Mouse (Mus musculus) CH12.LX (cell line): ENCODE data around the gene Mrpl2. TPM values are rescaled to one million over a fixed set of nuclear protein-coding genes. Genes with fewer than 3 reads are reported as not detected.

Source experiments
- DNase-seq: peaks from one replicate; pipeline ENCODE4 v3.0.0-alpha.2; 2013; ENCODE audit errors: extremely low read depth
- H3K27ac ChIP-seq: 2 replicates; pipeline ENCODE4 v1.5.1; 2012; ENCODE audit warnings: low read depth, mild to moderate bottlenecking, control low read depth, moderate library complexity; ENCODE audit not compliant: insufficient read depth
- H3K27me3 ChIP-seq: replicated peaks from 2 replicates; pipeline ENCODE3; 2012; ENCODE audit warnings: inconsistent platforms
- H3K36me3 ChIP-seq, 2 experiments: replicated peaks in 1 of 2; 2 replicates each; pipeline versions ENCODE3 to v1.6.1; 2012; ENCODE audit warnings: inconsistent platforms in 1 of 2, low read length in 1 of 2, mild to moderate bottlenecking in 1 of 2, mixed read lengths in 1 of 2, moderate library complexity in 1 of 2; ENCODE audit not compliant: control insufficient read depth in 1 of 2, insufficient read depth in 1 of 2
- H3K4me1 ChIP-seq, 2 experiments: 2 replicates each; pipeline ENCODE4 v1.6.1; 2012; ENCODE audit warnings: inconsistent platforms in 1 of 2, moderate library complexity in 1 of 2; ENCODE audit not compliant: insufficient read depth in 2 of 2, control insufficient read depth in 1 of 2
- H3K4me2 ChIP-seq: 2 replicates; pipeline ENCODE4 v1.6.1; 2012; ENCODE audit warnings: low read depth, mild to moderate bottlenecking, control low read depth; ENCODE audit not compliant: poor library complexity, insufficient read depth, severe bottlenecking
- H3K4me3 ChIP-seq, 3 experiments: fragments of 150-350 bp in 1 of 3; sonication (generic) in 1 of 3; replicated peaks in 1 of 3; 2 replicates each; pipeline versions ENCODE3 to v1.5.1; 2011 to 2012; ENCODE audit warnings: low read depth in 2 of 3, low read length in 2 of 3, mild to moderate bottlenecking in 2 of 3, moderate library complexity in 2 of 3, control low read depth in 1 of 3, improper control_type of control experiment in 1 of 3, inconsistent platforms in 1 of 3, mixed read lengths in 1 of 3; ENCODE audit not compliant: poor library complexity in 1 of 3
- H3K79me2 ChIP-seq: replicated peaks from 2 replicates; pipeline ENCODE4 v1.6.1; 2012; ENCODE audit warnings: mild to moderate bottlenecking, moderate library complexity; ENCODE audit not compliant: control insufficient read depth, poor library complexity, insufficient read depth, severe bottlenecking; ENCODE audit errors: extremely low read depth
- H3K9ac ChIP-seq: 2 replicates; pipeline ENCODE4 v1.6.1; 2012; ENCODE audit warnings: low read depth, mild to moderate bottlenecking, control low read depth, moderate library complexity; ENCODE audit not compliant: insufficient read depth
- H3K9me3 ChIP-seq: replicated peaks from 2 replicates; pipeline ENCODE3; 2012; ENCODE audit warnings: low read length, inconsistent platforms, mixed read lengths
- BHLHE40 ChIP-seq: IDR thresholded peaks from 2 replicates; pipeline ENCODE4 v1.6.1; 2011; ENCODE audit warnings: mild to moderate bottlenecking, low read depth, low read length, improper control_type of control experiment
- CHD1 ChIP-seq: IDR thresholded peaks from 2 replicates; pipeline ENCODE4 v1.6.1; 2012; ENCODE audit warnings: low read depth, low read length, improper control_type of control experiment, inconsistent platforms
- CHD2 ChIP-seq: IDR thresholded peaks from 2 replicates; pipeline ENCODE4 v1.6.1; 2011; ENCODE audit warnings: low read length, improper control_type of control experiment
- CTCF ChIP-seq, 2 experiments: IDR thresholded peaks in 1 of 2; conservative IDR thresholded peaks in 1 of 2; 2 replicates each; pipeline ENCODE4 v1.5.1; 2011 to 2012; ENCODE audit warnings: low read depth in 2 of 2, low read length in 2 of 2, improper control_type of control experiment in 1 of 2, inconsistent platforms in 1 of 2, mild to moderate bottlenecking in 1 of 2, moderate library complexity in 1 of 2
- E2F4 ChIP-seq: IDR thresholded peaks from 2 replicates; pipeline ENCODE4 v1.6.1; 2011; ENCODE audit warnings: low read depth, low read length, improper control_type of control experiment; ENCODE audit not compliant: insufficient replicate concordance
- ELF1 ChIP-seq: IDR thresholded peaks from 2 replicates; pipeline ENCODE4 v1.6.1; 2014; ENCODE audit warnings: low read depth, mild to moderate bottlenecking, inconsistent platforms, low read length, improper control_type of control experiment
- EP300 ChIP-seq: IDR thresholded peaks from 2 replicates; pipeline ENCODE4 v1.6.1; 2011; ENCODE audit warnings: low read length, improper control_type of control experiment
- ETS1 ChIP-seq: conservative IDR thresholded peaks from 2 replicates; pipeline ENCODE4 v1.6.1; 2012; ENCODE audit warnings: low read depth, mild to moderate bottlenecking, inconsistent platforms, low read length, improper control_type of control experiment, moderate library complexity
- GABPA ChIP-seq: IDR thresholded peaks from 2 replicates; pipeline ENCODE4 v1.6.1; 2012; ENCODE audit warnings: low read depth, low read length, improper control_type of control experiment, inconsistent platforms; ENCODE audit not compliant: insufficient replicate concordance
- MAFK ChIP-seq: IDR thresholded peaks from 2 replicates; pipeline ENCODE4 v1.6.1; 2011; ENCODE audit warnings: low read length, improper control_type of control experiment; ENCODE audit not compliant: insufficient replicate concordance
- MAX ChIP-seq: IDR thresholded peaks from 2 replicates; pipeline ENCODE4 v1.6.1; 2011; ENCODE audit warnings: low read length, improper control_type of control experiment
- MAZ ChIP-seq: IDR thresholded peaks from 2 replicates; pipeline ENCODE4 v1.6.1; 2012; ENCODE audit warnings: low read depth, mild to moderate bottlenecking, inconsistent platforms, low read length, improper control_type of control experiment, moderate library complexity
- MXI1 ChIP-seq: IDR thresholded peaks from 2 replicates; pipeline ENCODE4 v1.6.1; 2011; ENCODE audit warnings: mild to moderate bottlenecking, low read depth, low read length, improper control_type of control experiment
- NELFE ChIP-seq: IDR thresholded peaks from 2 replicates; pipeline ENCODE4 v1.6.1; 2011; ENCODE audit warnings: low read depth, low read length, improper control_type of control experiment
- NRF1 ChIP-seq: IDR thresholded peaks from 2 replicates; pipeline ENCODE4 v1.6.1; 2014; ENCODE audit warnings: low read depth, mild to moderate bottlenecking, inconsistent platforms, low read length, improper control_type of control experiment, moderate library complexity
- PAX5 ChIP-seq: IDR thresholded peaks from 2 replicates; pipeline ENCODE4 v1.6.1; 2012; ENCODE audit warnings: low read length, inconsistent platforms, mixed read lengths
- POLR2A ChIP-seq: IDR thresholded peaks from 2 replicates; pipeline ENCODE4 v1.6.1; 2011; ENCODE audit warnings: low read depth, mild to moderate bottlenecking, improper control_type of control experiment, low read length
- POLR2AphosphoS2 ChIP-seq: IDR thresholded peaks from 2 replicates; pipeline ENCODE4 v1.6.1; 2011; ENCODE audit warnings: low read depth, low read length, improper control_type of control experiment
- RCOR1 ChIP-seq: conservative IDR thresholded peaks from 2 replicates; pipeline ENCODE4 v1.6.1; 2012; ENCODE audit warnings: low read depth, mild to moderate bottlenecking, inconsistent platforms, low read length, improper control_type of control experiment
- SIN3A ChIP-seq: IDR thresholded peaks from 2 replicates; pipeline ENCODE4 v1.6.1; 2012; ENCODE audit warnings: low read length, improper control_type of control experiment, inconsistent platforms
- TCF12 ChIP-seq: IDR thresholded peaks from 2 replicates; pipeline ENCODE4 v1.6.1; 2014; ENCODE audit warnings: low read depth, mild to moderate bottlenecking, inconsistent platforms, low read length, improper control_type of control experiment
- UBTF ChIP-seq: IDR thresholded peaks from 2 replicates; pipeline ENCODE4 v1.6.1; 2012; ENCODE audit warnings: low read depth, mild to moderate bottlenecking, inconsistent platforms, low read length, improper control_type of control experiment, moderate library complexity
- USF1 ChIP-seq: IDR thresholded peaks from 2 replicates; pipeline ENCODE4 v1.6.1; 2014; ENCODE audit warnings: low read depth, mild to moderate bottlenecking, inconsistent platforms, low read length, improper control_type of control experiment
- USF2 ChIP-seq: conservative IDR thresholded peaks from 2 replicates; pipeline ENCODE4 v1.6.1; 2011; ENCODE audit warnings: low read depth, low read length, improper control_type of control experiment
- ZKSCAN1 ChIP-seq: IDR thresholded peaks from 2 replicates; pipeline ENCODE4 v1.6.1; 2012; ENCODE audit warnings: low read depth, inconsistent platforms, low read length, improper control_type of control experiment, borderline replicate concordance
- ZMIZ1 ChIP-seq: IDR thresholded peaks from 2 replicates; pipeline ENCODE4 v1.6.1; 2012; ENCODE audit warnings: low read depth, mild to moderate bottlenecking, inconsistent platforms, low read length, improper control_type of control experiment
- ZNF384 ChIP-seq: IDR thresholded peaks from 2 replicates; pipeline ENCODE4 v1.6.1; 2012; ENCODE audit warnings: low read depth, low read length, improper control_type of control experiment, inconsistent platforms
- dilution Hi-C: fragments of 300-500 bp; cut with MboI; formaldehyde crosslinking; loops from 2 replicates; pipeline ENCODE4 v1.14.3; 2020; ENCODE audit warnings: low sequenced_read_pairs; ENCODE audit not compliant: extremely low pct_unique_long_range_greater_than_20kb, extremely low pct_ligation_motif_present
- in situ Hi-C: fragments of 300-500 bp; cut with MboI; formaldehyde crosslinking; loops from 3 replicates; pipeline ENCODE4 v1.14.3; 2019; ENCODE audit warnings: low sequenced_read_pairs, low pct_ligation_motif_present, low pct_unique_long_range_greater_than_20kb, mixed read lengths
- polyA plus RNA-seq: library from polyadenylated mRNA; unstranded; fragments of >175 nt; gene quantifications from 2 replicates; pipeline ENCODE4 v1.2.1, GENCODE M21; 2012; ENCODE audit warnings: low read depth; ENCODE audit not compliant: insufficient read length
- total RNA-seq, 2 experiments: library from RNA; depleted of rRNA; stranded (reverse); fragments of 300-350 nt in 1 of 2; fragments of >200 nt in 1 of 2; gene quantifications; 2 replicates each; pipeline ENCODE4 v1.2.3; 2012 to 2014

Gene Mrpl2
- total and polyA plus RNA-seq, 3 experiments = 130 to 238 (median 158) TPM

- H3K79me2 ChIP-seq = peaks cover 14% of the 10 kb centered on the region
- dilution Hi-C loops (no loop called here), in situ Hi-C loops (no loop called here)
- peaks cover 6 to 46% of the 10 kb centered on the region in 2 experiments for H3K4me1 ChIP-seq
- H3K27ac ChIP-seq = peak overlapping the region; percentile 26; the same call in 1 of the 2 replicates
- H3K27me3 ChIP-seq = no peaks in the 10 kb centered on the region
- H3K4me2 ChIP-seq = peak overlapping the region; percentile 90; the same call in 1 of the 2 replicates
- H3K9me3 ChIP-seq = no peaks in the 10 kb centered on the region
- H3K4me3 ChIP-seq = peak overlapping the region; percentile 75 to 96 (median 78)
- TF ChIP-seq MAX = peak; percentile 29; the same call in 1 of the 2 replicates
- 0 out of 2 replicates have a peak, but pooled peaks have one; percentile 34 for TF ChIP-seq E2F4
- no peak for TF ChIP-seq NELFE
- no peak for TF ChIP-seq CHD1
- TF ChIP-seq ZKSCAN1 = no peak
- peak; percentile 70 for TF ChIP-seq MXI1
- no peak; the same call in 1 of the 2 replicates for TF ChIP-seq ETS1
- no peak for TF ChIP-seq EP300
- no peak for TF ChIP-seq MAFK
- no peak for TF ChIP-seq POLR2A
- no peak for TF ChIP-seq ELF1
- peak; percentile 89 for TF ChIP-seq USF2
- TF ChIP-seq NRF1 = no peak
- peak; percentile 8; the same call in 1 of the 2 replicates for TF ChIP-seq POLR2AphosphoS2
- TF ChIP-seq ZMIZ1 = peak; percentile 89; the same call in 1 of the 2 replicates
- TF ChIP-seq RCOR1 = no peak
- TF ChIP-seq SIN3A = peak; percentile 9
- TF ChIP-seq ZNF384 = no peak
- TF ChIP-seq PAX5 = no peak
- TF ChIP-seq MAZ = no peak
- TF ChIP-seq CHD2 = no peak
- no peak for TF ChIP-seq TCF12
- TF ChIP-seq BHLHE40 = peak; percentile 76
- peak; percentile 82 for TF ChIP-seq USF1
- no peak for TF ChIP-seq CTCF (conservative IDR thresholded peaks at IDR 0.05 in 1 of 2, IDR thresholded peaks at IDR 0.05 in 1 of 2; ENCODE audit: low read depth in 2 of 2, low read length in 2 of 2)
- 0 out of 2 replicates have a peak, but pooled peaks have one; percentile 31 for TF ChIP-seq UBTF
- TF ChIP-seq GABPA = 0 out of 2 replicates have a peak, but pooled peaks have one; percentile 2
- peaks cover 14 to 32% of the 10 kb centered on the region in 2 experiments for H3K36me3 ChIP-seq
- DNase-seq = no peak
- H3K9ac ChIP-seq = peak overlapping the region; percentile 48
These were observed 263 bp downstream of the Mrpl2 start for GRCm38 (mm10) chr17:46646322-46646662.
